Mouse (Mus musculus) heart, embryonic 16.5 days (tissue): Measurements from ENCODE around the gene Dao. TPM values are rescaled to one million over a fixed set of nuclear protein-coding genes. Genes with fewer than 3 reads are reported as not detected.

Experiments used
- ATAC-seq: fragments of 200-750 bp; cut with Nextera tagmentation; replicated peaks from 2 replicates; pipeline ENCODE4 v1.8.0; 2017; ENCODE audit warnings: moderate number of reproducible peaks; ENCODE audit not compliant: insufficient read depth, low FRiP score; ENCODE audit errors: extremely low read depth
- H3K27ac ChIP-seq: fragments of 300-500 bp; sonication (generic); 2 replicates; pipeline ENCODE4 v1.5.1; 2014; ENCODE audit warnings: mild to moderate bottlenecking, low read length, control low read depth, moderate library complexity
- H3K27me3 ChIP-seq: fragments of 300-500 bp; sonication (generic); 2 replicates; pipeline ENCODE4 v1.6.1; 2014; ENCODE audit warnings: low read length, mixed read lengths; ENCODE audit not compliant: control insufficient read depth, insufficient read depth
- H3K36me3 ChIP-seq: fragments of 300-500 bp; sonication (generic); 2 replicates; pipeline ENCODE4 v1.6.1; 2014; ENCODE audit not compliant: control insufficient read depth, insufficient read depth
- H3K4me1 ChIP-seq: fragments of 300-500 bp; sonication (generic); 2 replicates; pipeline ENCODE4 v1.6.1; 2014; ENCODE audit warnings: low read length, mixed read lengths; ENCODE audit not compliant: control insufficient read depth, insufficient read depth
- H3K4me2 ChIP-seq: fragments of 300-500 bp; sonication (generic); 2 replicates; pipeline ENCODE4 v1.6.1; 2014; ENCODE audit warnings: low read depth, mild to moderate bottlenecking, control low read depth, low read length
- H3K4me3 ChIP-seq: fragments of 300-500 bp; sonication (generic); 2 replicates; pipeline ENCODE4 v1.5.1; 2014; ENCODE audit warnings: mild to moderate bottlenecking, control low read depth, low read length
- H3K9ac ChIP-seq: fragments of 300-500 bp; sonication (generic); 2 replicates; pipeline ENCODE4 v1.6.1; 2014; ENCODE audit warnings: low read length, control low read depth
- H3K9me3 ChIP-seq: fragments of 300-500 bp; sonication (generic); replicated peaks from 2 replicates; pipeline ENCODE4 v1.6.1; 2016; ENCODE audit warnings: low read length; ENCODE audit not compliant: control insufficient read depth
- WGBS: fragments of 180-500 bp; shearing (Covaris S2); extraction: QIAGEN DNeasy Blood & Tissue Kit; methylation state at CpG from one replicate; pipeline ENCODE4 v1.1.7; 2014; 5-methylcytosine and 5-hydroxymethylcytosine counted together
- polyA plus RNA-seq: library from polyadenylated mRNA; unstranded; fragments of >200 nt; fragmentation: Nextera tagmentation; extraction: Ambion mirVana; gene quantifications from 2 replicates; pipeline ENCODE4 v1.2.1, GENCODE M21; 2015

The Dao gene
- polyA plus RNA-seq, 1 experiment from 2014 or later: not detected

- no peak for ATAC-seq
- Histone ChIP-seq H3K36me3 (no peaks in the 10 kb centered on the region), H3K27ac (no peak overlapping the region), H3K9ac (no peak overlapping the region), H3K4me1 (no peaks in the 10 kb centered on the region), H3K4me2 (no peak overlapping the region), H3K27me3 (no peaks in the 10 kb centered on the region), H3K4me3 (no peak overlapping the region), H3K9me3 (peaks cover 2% of the 10 kb centered on the region; the same call in 1 of the 2 replicates)
- WGBS: 42% methylated on average over 6 of the region's 6 CpGs
These were observed 63.1 kb downstream of the Dao start for GRCm38 (mm10) chr5:114066601-114067000.

GRCm38 (mm10) chr5:114067543-114067942, 64.0 kb downstream of the Dao start:
- H3K27ac ChIP-seq: no peak overlapping the region
- no peak overlapping the region for H3K4me2 ChIP-seq
- peaks cover 2% of the 10 kb centered on the region; the same call in 1 of the 2 replicates for H3K9me3 ChIP-seq
- H3K4me1 ChIP-seq: no peaks in the 10 kb centered on the region
- no peak for ATAC-seq
- no peak overlapping the region for H3K4me3 ChIP-seq
- no peaks in the 10 kb centered on the region for H3K36me3 ChIP-seq
- no peaks in the 10 kb centered on the region for H3K27me3 ChIP-seq
- WGBS: 70% methylated on average over 9 of the region's 9 CpGs
- no peak overlapping the region for H3K9ac ChIP-seq

- no peak for ATAC-seq
- Histone ChIP-seq H3K36me3 (no peaks in the 10 kb centered on the region), H3K27ac (no peak overlapping the region), H3K9ac (no peak overlapping the region), H3K4me1 (no peaks in the 10 kb centered on the region), H3K4me3 (no peak overlapping the region), H3K27me3 (no peaks in the 10 kb centered on the region), H3K4me2 (no peak overlapping the region), H3K9me3 (peaks cover 2% of the 10 kb centered on the region; the same call in 1 of the 2 replicates)
- 70% methylated on average over 9 of the region's 9 CpGs for WGBS
These were observed 64.5 kb downstream of the Dao start for GRCm38 (mm10) chr5:114067982-114068381.

GRCm38 (mm10) chr5:114070858-114071257, 67.4 kb downstream of the Dao start:
- no peaks in the 10 kb centered on the region for H3K36me3 ChIP-seq
- 88% methylated on average over 4 of the region's 4 CpGs for WGBS
- peaks cover 2% of the 10 kb centered on the region; the same call in 1 of the 2 replicates for H3K9me3 ChIP-seq
- no peak overlapping the region for H3K9ac ChIP-seq
- ATAC-seq: no peak
- no peak overlapping the region for H3K4me3 ChIP-seq
- H3K4me1 ChIP-seq: no peaks in the 10 kb centered on the region
- no peaks in the 10 kb centered on the region for H3K27me3 ChIP-seq
- no peak overlapping the region for H3K4me2 ChIP-seq
- H3K27ac ChIP-seq: no peak overlapping the region

- Histone ChIP-seq H3K9me3 (peaks cover 2% of the 10 kb centered on the region; the same call in 1 of the 2 replicates), H3K4me2 (no peak overlapping the region), H3K4me3 (no peak overlapping the region), H3K36me3 (no peaks in the 10 kb centered on the region), H3K27me3 (no peaks in the 10 kb centered on the region), H3K4me1 (no peaks in the 10 kb centered on the region), H3K9ac (no peak overlapping the region), H3K27ac (no peak overlapping the region)
- ATAC-seq: no peak
- WGBS: 39% methylated on average over 2 of the region's 2 CpGs
These were observed 68.8 kb downstream of the Dao start for GRCm38 (mm10) chr5:114072262-114072661.

Other genes starting within 250 kb of the Dao start
- 31.6 TPM in 2 replicates for gene Sart3, start 231.2 kb upstream of the Dao start, polyA plus RNA-seq
- 118 and 136 TPM in 2 replicates for gene Iscu, start 231.0 kb upstream of the Dao start, polyA plus RNA-seq
- gene Tmem119, start 203.2 kb upstream of the Dao start, polyA plus RNA-seq: 22.4 and 22.5 TPM in 2 replicates
- gene Selplg, start 171.1 kb upstream of the Dao start, polyA plus RNA-seq: 10.1 and 29.8 TPM in 2 replicates
- gene Coro1c, start 94.9 kb upstream of the Dao start, polyA plus RNA-seq: 85.9 and 89.0 TPM in 2 replicates
- gene Ssh1, start 9.8 kb upstream of the Dao start, polyA plus RNA-seq: 8.6 and 9.1 TPM in 2 replicates
- 7.6 and 9.5 TPM in 2 replicates for gene Usp30, start 61.8 kb downstream of the Dao start, polyA plus RNA-seq
- 0.14 and 0.27 TPM in 2 replicates for gene Svop, start 87.9 kb downstream of the Dao start, polyA plus RNA-seq
- gene Alkbh2, start 124.5 kb downstream of the Dao start, polyA plus RNA-seq: 7.3 and 8.0 TPM in 2 replicates
- 42.7 and 43.0 TPM in 2 replicates for gene Ung, start 126.7 kb downstream of the Dao start, polyA plus RNA-seq
- gene Acacb, start 142.8 kb downstream of the Dao start, polyA plus RNA-seq: 12.0 and 13.9 TPM in 2 replicates